Mouse (Mus musculus): ENCODE data around the gene Atp2b1.

DNA sequence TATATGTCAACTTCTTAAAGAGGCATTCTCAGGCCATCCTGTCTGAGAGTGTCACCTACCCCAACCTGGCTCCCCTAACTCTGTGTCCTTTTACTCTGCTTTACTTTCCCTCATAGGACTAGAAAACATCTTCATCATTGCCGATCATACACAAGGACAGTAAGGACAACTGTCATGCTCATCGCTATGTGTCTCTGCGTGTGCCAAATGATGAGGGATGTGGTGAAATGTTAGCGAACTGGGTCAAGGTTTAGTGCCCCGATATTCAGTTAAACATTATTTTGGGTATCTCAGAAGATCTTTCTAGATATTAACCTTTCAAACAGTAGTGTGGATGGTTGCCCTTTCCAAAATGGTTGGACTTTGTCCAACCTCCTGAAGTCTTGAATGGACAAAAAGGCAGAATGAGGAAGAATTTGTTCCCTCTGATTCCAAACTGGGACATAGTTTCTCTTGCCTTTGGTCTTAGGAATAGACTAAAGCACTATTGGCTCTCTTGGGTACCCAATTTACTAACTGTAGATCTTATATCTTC is 47.3 kb upstream of the Atp2b1 start:
- TF ChIP-seq CTCF (IDR thresholded peaks at IDR 0.05; ENCODE audit: low read depth, low read length) (no peak), GATA2 (IDR thresholded peaks at IDR 0.05; ENCODE audit: borderline replicate concordance, low read depth, low read length) (no peak), GATA1 (IDR thresholded peaks at IDR 0.05; ENCODE audit: borderline replicate concordance, low read length) (no peak)
